Mouse (Mus musculus): ENCODE data around the gene Iglon5. TPM values are rescaled to one million over a fixed set of nuclear protein-coding genes. Genes with fewer than 3 reads are reported as not detected.

The Iglon5 gene
- polyA plus RNA-seq, 1 experiment = 0.23 TPM

DNA sequence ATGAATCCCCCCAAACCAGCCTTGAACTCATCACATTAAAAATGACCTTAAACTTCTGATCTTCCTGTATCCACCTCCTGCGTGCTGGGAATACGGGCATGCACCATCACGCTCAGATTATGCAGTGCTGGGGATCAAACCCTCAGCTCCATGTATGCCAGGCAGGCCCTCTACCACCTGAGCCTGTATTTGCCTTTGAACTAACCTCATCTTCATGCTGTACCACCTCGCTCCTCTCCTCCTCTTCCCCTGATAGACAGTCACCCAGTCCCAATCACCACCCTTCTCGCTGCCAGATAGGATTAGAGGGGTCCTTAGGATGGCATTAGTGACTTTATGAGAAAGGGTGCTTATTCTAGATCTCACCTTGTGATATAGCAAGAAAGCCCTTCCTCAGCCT is 25.2 kb upstream of the Iglon5 start:
- Histone ChIP-seq H3K4me1 (ENCODE audit: control insufficient read depth, insufficient read depth, insufficient read length) (no peaks in the 10 kb centered on the region), H3K27ac (ENCODE audit: insufficient read depth, low read length) (no peak overlapping the region), H3K4me3 (ENCODE audit: extremely low read depth, insufficient read depth, insufficient read length) (no peak overlapping the region), H3K27me3 (ENCODE audit: control insufficient read depth, insufficient read depth, low read length) (no peaks in the 10 kb centered on the region), H3K36me3 (ENCODE audit: control insufficient read depth, insufficient read depth, low read length) (no peaks in the 10 kb centered on the region)
- no peak for DNase-seq (ENCODE audit: low read depth in 1 of 2, low spot score in 2 of 2)
- 94% methylated on average over 5 of the region's 5 CpGs for WGBS
- no peak for TF ChIP-seq CTCF (IDR thresholded peaks at IDR 0.05; ENCODE audit: extremely low read depth, insufficient read depth, insufficient read length, insufficient replicate concordance)
- TF ChIP-seq POLR2A (IDR thresholded peaks at IDR 0.05; ENCODE audit: low read depth, low read length) = no peak

DNA sequence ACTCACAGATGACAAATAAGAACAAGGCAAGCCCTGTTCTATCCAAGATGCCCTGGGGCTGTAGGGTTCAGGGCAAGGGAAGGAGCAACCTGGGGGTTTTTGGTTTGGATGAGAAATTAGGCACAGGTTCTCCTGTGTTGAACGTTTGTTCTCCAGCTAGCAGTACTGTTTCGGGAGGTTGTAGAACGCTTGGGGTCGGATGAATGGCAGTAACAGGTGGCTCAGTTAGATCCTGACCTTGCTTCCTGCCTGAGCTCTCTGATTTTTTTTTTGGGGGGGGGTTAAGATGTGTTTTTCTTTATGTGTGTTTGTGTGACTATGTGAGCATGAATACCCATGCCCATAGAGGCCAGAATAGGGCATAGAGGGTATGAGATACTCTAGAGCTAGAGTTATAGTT is 22.6 kb upstream of the Iglon5 start:
- 81% methylated on average over 4 of the region's 4 CpGs for WGBS
- no peak for DNase-seq (ENCODE audit: low read depth in 1 of 2, low spot score in 2 of 2)
- Histone ChIP-seq H3K27me3 (ENCODE audit: control insufficient read depth, insufficient read depth, low read length) (no peaks in the 10 kb centered on the region), H3K4me3 (ENCODE audit: extremely low read depth, insufficient read depth, insufficient read length) (no peak overlapping the region), H3K27ac (ENCODE audit: insufficient read depth, low read length) (no peak overlapping the region), H3K36me3 (ENCODE audit: control insufficient read depth, insufficient read depth, low read length) (no peaks in the 10 kb centered on the region), H3K4me1 (ENCODE audit: control insufficient read depth, insufficient read depth, insufficient read length) (no peaks in the 10 kb centered on the region)
- no peak for TF ChIP-seq POLR2A (IDR thresholded peaks at IDR 0.05; ENCODE audit: low read depth, low read length)
- TF ChIP-seq CTCF (IDR thresholded peaks at IDR 0.05; ENCODE audit: extremely low read depth, insufficient read depth, insufficient read length, insufficient replicate concordance) = no peak

DNA sequence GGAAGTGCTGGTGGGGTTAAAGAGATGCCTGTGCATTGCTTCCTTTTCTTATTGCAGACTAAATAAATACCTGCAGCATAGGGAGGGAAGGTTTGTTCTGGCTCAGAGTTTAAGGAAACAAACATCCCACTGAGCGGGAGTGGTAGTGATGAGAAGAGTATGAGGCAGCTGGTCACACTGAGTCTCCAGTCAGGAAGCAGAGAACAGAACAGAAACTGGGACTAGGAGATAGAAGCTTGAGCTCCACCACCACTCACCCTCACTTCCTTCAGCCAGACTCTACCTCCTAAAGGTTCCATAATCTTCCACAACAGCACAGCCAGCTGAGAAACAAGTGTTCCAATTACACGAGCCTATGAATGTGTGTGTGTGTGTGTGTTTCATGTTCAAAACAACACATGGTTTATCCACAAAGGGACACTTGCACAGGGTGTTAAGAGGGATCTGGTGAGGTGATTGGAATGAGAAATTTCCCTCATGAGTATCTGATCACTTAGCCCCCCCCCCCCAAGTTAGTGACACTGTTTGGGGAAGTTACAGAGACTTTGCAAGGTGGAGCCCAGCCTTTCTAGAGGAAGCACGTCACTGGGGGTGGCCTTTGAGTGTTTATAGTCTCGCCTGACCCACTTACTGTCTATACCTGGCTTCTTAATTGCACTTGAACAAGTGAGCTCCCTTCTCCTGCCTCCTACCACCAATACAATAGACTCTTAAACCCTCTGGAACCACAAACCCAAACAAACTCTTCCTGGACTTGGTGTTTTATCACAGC is 22.0 kb upstream of the Iglon5 start:
- H3K27ac ChIP-seq (ENCODE audit: insufficient read depth, low read length) = no peak overlapping the region
- H3K4me3 ChIP-seq (ENCODE audit: extremely low read depth, insufficient read depth, insufficient read length) = no peak overlapping the region
- DNase-seq (ENCODE audit: low read depth in 1 of 2, low spot score in 2 of 2) = no peak
- no peaks in the 10 kb centered on the region for H3K36me3 ChIP-seq (ENCODE audit: control insufficient read depth, insufficient read depth, low read length)
- no peaks in the 10 kb centered on the region for H3K4me1 ChIP-seq (ENCODE audit: control insufficient read depth, insufficient read depth, insufficient read length)
- no peaks in the 10 kb centered on the region for H3K27me3 ChIP-seq (ENCODE audit: control insufficient read depth, insufficient read depth, low read length)
- TF ChIP-seq CTCF (IDR thresholded peaks at IDR 0.05; ENCODE audit: extremely low read depth, insufficient read depth, insufficient read length, insufficient replicate concordance) = no peak
- no peak for TF ChIP-seq POLR2A (IDR thresholded peaks at IDR 0.05; ENCODE audit: low read depth, low read length)
- 40% methylated on average over 4 of the region's 4 CpGs for WGBS

DNA sequence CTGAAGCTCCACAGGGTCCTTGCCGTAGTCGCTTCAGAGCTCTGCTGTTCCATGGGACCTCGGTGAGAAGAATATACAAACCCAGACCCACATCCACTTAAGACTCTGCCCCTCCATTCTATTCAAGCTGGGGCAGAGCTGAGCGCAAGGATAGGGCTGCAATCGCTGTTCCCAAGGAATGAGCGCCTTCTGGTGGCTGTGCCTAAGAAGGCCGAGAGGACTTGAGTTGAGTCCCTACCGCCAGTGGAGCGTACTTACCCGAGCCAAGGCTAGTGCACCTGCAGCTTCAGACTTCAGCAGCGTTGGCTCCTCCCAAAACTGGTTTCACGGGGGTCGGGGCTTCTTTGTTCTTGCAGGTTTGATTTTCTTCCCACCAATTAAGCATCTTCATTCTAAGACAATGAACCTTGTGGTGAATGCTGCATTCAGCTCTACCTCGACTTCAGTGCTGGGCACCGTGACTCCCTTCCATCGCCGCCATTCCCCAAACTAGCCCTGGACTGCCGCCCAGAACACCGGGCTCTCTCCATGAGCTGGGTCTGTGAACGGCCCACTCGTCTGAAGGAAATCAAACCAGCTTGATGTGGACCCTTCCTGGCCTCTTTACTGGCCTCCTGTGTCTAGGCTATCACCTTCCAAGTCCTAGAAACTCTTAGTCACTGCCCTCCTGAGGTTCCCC is 5.6 kb upstream of the Iglon5 start:
- 22% methylated on average over 21 of the region's 21 CpGs for WGBS
- DNase-seq (ENCODE audit: low read depth in 1 of 2, low spot score in 2 of 2) = no peak

DNA sequence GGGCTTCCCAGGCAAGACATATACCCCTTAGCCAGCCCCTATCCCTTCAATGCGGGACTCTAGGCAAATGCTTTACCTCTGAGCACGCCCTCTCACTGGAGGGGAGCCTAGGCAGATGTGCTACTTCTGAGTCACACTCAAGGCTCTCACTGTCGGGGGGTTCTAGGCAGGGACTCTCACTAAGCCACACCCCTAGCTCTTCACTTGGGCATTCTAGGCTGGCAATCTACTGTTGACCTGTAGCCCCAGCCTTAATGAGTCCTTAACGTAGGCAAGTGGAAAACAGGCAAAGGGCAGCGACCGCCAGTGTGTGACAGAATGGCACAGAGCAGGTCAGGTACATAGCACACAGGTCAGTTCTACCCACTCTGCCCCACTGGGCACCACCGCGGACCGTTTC is 986 bp upstream of the Iglon5 start:
- no peak for DNase-seq (ENCODE audit: low read depth in 1 of 2, low spot score in 2 of 2)
- Histone ChIP-seq H3K27me3 (ENCODE audit: control insufficient read depth, insufficient read depth, low read length) (peaks cover 9% of the 10 kb centered on the region), H3K27ac (ENCODE audit: insufficient read depth, low read length) (no peak overlapping the region), H3K36me3 (ENCODE audit: control insufficient read depth, insufficient read depth, low read length) (no peaks in the 10 kb centered on the region), H3K4me1 (ENCODE audit: control insufficient read depth, insufficient read depth, insufficient read length) (no peaks in the 10 kb centered on the region), H3K4me3 (ENCODE audit: extremely low read depth, insufficient read depth, insufficient read length) (no peak overlapping the region)
- WGBS = 64% methylated on average over 9 of the region's 9 CpGs
- TF ChIP-seq POLR2A (IDR thresholded peaks at IDR 0.05; ENCODE audit: low read depth, low read length) (no peak), CTCF (IDR thresholded peaks at IDR 0.05; ENCODE audit: extremely low read depth, insufficient read depth, insufficient read length, insufficient replicate concordance) (no peak)

More for the DNA sequence above, 5.6 kb upstream of the Iglon5 start:
- TF ChIP-seq CTCF (IDR thresholded peaks at IDR 0.05; ENCODE audit: extremely low read depth, insufficient read depth, insufficient read length, insufficient replicate concordance) (peak; percentile 32; the same call in 1 of the 2 replicates), POLR2A (IDR thresholded peaks at IDR 0.05; ENCODE audit: low read depth, low read length) (no peak)
- H3K27me3 ChIP-seq (ENCODE audit: control insufficient read depth, insufficient read depth, low read length) = no peaks in the 10 kb centered on the region
- no peaks in the 10 kb centered on the region for H3K36me3 ChIP-seq (ENCODE audit: control insufficient read depth, insufficient read depth, low read length)
- H3K4me1 ChIP-seq (ENCODE audit: control insufficient read depth, insufficient read depth, insufficient read length) = no peaks in the 10 kb centered on the region
- no peak overlapping the region for H3K27ac ChIP-seq (ENCODE audit: insufficient read depth, low read length)
- no peak overlapping the region for H3K4me3 ChIP-seq (ENCODE audit: extremely low read depth, insufficient read depth, insufficient read length)

DNA sequence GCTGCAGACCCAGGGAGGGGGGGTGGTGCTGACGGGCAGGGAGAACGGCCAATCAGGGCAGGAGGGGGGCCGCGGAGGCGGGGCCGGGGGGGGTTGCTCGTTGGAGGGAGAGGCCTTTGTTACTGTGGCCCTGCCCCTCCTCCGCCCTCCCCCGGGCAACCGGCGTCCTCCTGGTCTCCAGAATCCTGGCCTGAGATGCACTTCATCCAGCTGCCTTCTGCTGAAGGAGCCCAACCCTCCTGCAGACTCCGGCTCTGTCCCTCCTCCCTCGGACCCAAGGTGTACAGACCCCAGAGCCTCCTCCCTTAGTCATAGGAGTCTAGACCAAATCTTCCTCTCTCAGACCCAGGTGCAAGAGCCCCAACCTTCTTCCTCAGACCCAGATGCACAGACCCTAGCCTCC is 308 bp upstream of the Iglon5 start:
- TF ChIP-seq CTCF (IDR thresholded peaks at IDR 0.05; ENCODE audit: extremely low read depth, insufficient read depth, insufficient read length, insufficient replicate concordance) = no peak
- no peak for TF ChIP-seq POLR2A (IDR thresholded peaks at IDR 0.05; ENCODE audit: low read depth, low read length)
- Histone ChIP-seq H3K36me3 (ENCODE audit: control insufficient read depth, insufficient read depth, low read length) (no peaks in the 10 kb centered on the region), H3K4me1 (ENCODE audit: control insufficient read depth, insufficient read depth, insufficient read length) (no peaks in the 10 kb centered on the region), H3K27ac (ENCODE audit: insufficient read depth, low read length) (no peak overlapping the region), H3K4me3 (ENCODE audit: extremely low read depth, insufficient read depth, insufficient read length) (no peak overlapping the region), H3K27me3 (ENCODE audit: control insufficient read depth, insufficient read depth, low read length) (peaks cover 9% of the 10 kb centered on the region)
- DNase-seq (ENCODE audit: low read depth in 1 of 2, low spot score in 2 of 2) = no peak
- WGBS = 11% methylated on average over 7 of the region's 13 CpGs

DNA sequence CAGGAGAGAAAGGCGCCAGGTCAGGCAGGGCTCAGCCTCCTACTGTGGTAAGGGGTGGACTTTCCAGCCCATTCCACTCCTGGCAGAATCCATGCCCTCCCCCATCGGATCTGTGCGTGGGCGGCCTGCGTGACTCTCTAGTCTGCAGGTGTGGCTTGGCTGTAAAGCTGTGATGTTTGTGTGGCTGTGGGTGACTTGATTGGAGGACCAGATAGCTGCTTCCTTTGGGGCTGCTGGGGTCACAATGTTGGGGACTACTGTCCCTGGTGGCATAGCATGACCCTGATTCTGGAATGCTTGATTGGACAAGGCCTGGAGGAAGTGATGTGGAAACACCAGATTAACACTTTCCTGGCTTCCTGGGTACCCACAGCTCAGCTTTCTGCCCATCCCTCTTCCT is 1.2 kb downstream of the Iglon5 start:
- WGBS = 51% methylated on average over 5 of the region's 5 CpGs

More for the DNA sequence above, 1.2 kb downstream of the Iglon5 start:
- TF ChIP-seq POLR2A (IDR thresholded peaks at IDR 0.05; ENCODE audit: low read depth, low read length) (no peak), CTCF (IDR thresholded peaks at IDR 0.05; ENCODE audit: extremely low read depth, insufficient read depth, insufficient read length, insufficient replicate concordance) (no peak)
- DNase-seq (ENCODE audit: low read depth in 1 of 2, low spot score in 2 of 2) = no peak
- H3K36me3 ChIP-seq (ENCODE audit: control insufficient read depth, insufficient read depth, low read length) = no peaks in the 10 kb centered on the region
- H3K27me3 ChIP-seq (ENCODE audit: control insufficient read depth, insufficient read depth, low read length) = peaks cover 9% of the 10 kb centered on the region
- no peak overlapping the region for H3K4me3 ChIP-seq (ENCODE audit: extremely low read depth, insufficient read depth, insufficient read length)
- H3K4me1 ChIP-seq (ENCODE audit: control insufficient read depth, insufficient read depth, insufficient read length) = no peaks in the 10 kb centered on the region
- H3K27ac ChIP-seq (ENCODE audit: insufficient read depth, low read length) = no peak overlapping the region

Measured in spleen, adult 2 months (tissue).